Mouse (Mus musculus): ENCODE measurements around the gene Ugt1a2.

Gene Ugt1a2

GRCm38 (mm10) chr1:88233421-88234247, 33.2 kb downstream of the Ugt1a2 start:
- DNase-seq (ENCODE audit: low spot score in 2 of 2), result no peak

DNA sequence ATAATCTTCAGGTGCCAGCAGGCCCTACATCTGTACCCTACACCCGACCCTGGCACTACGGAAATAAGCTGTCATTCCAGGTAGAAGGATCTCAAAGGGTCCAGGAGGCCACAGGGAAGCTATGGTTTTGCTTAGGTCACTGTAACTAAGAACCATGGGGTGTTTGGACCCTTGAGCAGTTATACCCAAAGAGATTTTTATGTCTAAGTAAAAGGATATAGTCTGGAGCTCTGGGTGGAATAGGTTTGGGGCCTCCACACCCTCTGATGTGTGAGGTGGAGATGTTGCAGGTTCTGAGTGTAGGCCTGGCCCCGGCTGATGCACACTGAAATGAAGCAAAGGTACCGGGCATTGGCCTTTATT, 33.8 kb downstream of the Ugt1a2 start:
- DNase-seq (ENCODE audit: low spot score in 2 of 2), result no peak

GRCm38 (mm10) chr1:88234646-88235045, 34.2 kb downstream of the Ugt1a2 start:
- no peak for DNase-seq (ENCODE audit: low spot score in 2 of 2)

- no peak for DNase-seq (ENCODE audit: low spot score in 2 of 2)
Measured at GRCm38 (mm10) chr1:88235046-88235893, 34.9 kb downstream of the Ugt1a2 start.

- no peak for DNase-seq (ENCODE audit: low spot score in 2 of 2)
Measured at GRCm38 (mm10) chr1:88235894-88236415, 35.6 kb downstream of the Ugt1a2 start.

DNA sequence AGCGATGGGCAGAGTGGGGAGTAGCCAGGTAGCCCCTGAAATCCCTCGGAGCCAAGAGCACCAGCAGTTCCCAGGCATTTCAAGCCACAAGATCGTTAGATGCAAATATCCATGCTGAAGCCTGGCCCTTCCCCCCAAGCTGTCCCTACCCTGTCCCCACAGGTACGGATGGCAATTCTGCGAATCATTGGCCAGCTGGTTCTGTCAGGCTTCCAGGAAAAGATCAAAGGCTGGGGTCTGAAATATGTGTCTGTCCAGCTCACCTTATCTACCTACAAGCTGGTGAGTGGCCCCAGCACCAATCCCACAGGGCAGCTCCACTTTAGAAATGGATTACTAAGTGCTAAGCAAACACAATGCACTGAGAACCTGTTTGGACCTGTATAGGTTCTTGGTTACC, 36.9 kb downstream of the Ugt1a2 start:
- no peak for DNase-seq (ENCODE audit: low spot score in 2 of 2)

- DNase-seq (ENCODE audit: low spot score in 2 of 2), result no peak
Measured at GRCm38 (mm10) chr1:88238771-88239170, 38.4 kb downstream of the Ugt1a2 start.

DNA sequence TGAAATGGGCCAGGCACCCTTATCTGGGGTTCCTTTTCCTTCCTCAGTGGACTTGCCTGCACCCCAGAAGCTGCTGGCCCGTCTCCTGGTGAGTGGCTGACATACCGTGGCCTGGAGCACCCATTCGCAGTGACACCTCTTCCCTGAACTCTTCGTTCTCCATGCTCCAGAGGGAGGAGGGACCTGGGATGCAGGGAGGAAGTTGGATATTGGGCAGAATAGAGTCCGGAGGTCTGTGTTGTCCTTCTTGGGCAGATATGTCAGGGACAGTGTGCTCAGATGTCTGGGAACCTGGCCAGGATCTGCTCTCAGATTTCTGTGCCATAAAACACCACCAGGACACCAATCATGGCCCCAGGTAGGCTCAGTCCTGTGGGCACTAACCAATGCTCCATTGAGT, 39.7 kb downstream of the Ugt1a2 start:
- no peak for DNase-seq (ENCODE audit: low spot score in 2 of 2)

DNA sequence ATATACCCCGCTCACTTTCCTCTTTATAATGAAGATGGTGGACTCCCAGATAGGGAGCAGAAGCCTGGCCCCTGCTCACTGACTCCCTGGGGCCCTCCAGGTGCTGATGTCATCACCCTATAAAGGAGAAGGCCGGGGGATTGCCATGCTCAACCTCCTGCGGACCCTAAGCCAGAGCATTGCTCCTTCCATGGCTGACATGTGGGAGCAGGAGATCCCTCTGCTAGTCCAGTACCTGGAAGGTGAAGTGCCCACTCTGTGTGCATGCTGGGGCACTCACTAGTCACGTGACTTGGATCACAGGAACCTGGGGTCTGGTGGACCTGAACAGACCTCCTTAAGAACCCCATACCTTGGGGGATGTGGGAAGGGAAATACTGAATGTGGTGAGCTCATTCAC, 40.2 kb downstream of the Ugt1a2 start:
- no peak for DNase-seq (ENCODE audit: low spot score in 2 of 2)

GRCm38 (mm10) chr1:88243861-88244260, 43.5 kb downstream of the Ugt1a2 start:
- no peak for DNase-seq (ENCODE audit: low spot score in 2 of 2)

- no peak for DNase-seq (ENCODE audit: low spot score in 2 of 2)
Measured at GRCm38 (mm10) chr1:88245881-88246280, 45.5 kb downstream of the Ugt1a2 start.

DNA sequence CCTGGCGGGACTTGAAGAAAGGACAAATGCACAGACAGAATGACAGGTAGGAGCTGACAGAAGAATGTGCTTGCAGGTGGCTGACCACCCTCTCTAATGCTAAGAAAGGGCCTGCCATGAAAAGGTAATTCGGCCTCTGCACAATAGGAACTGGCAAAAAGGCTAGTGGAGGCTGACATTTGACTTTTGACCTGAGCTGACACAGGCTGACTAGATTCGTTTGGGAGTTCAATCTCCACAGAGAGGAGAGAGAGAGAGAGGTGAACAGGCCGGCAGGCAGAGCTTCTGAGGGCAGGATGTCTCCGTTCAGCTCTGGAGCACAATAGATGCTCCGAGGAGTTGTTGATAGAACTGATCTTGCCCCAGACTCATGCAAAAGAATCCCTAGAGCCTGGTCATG, 46.0 kb downstream of the Ugt1a2 start:
- no peak for DNase-seq (ENCODE audit: low spot score in 2 of 2)

- no peak for DNase-seq (ENCODE audit: low spot score in 2 of 2)
Measured at GRCm38 (mm10) chr1:88247660-88248059, 47.3 kb downstream of the Ugt1a2 start.

GRCm38 (mm10) chr1:88248658-88249057, 48.3 kb downstream of the Ugt1a2 start:
- no peak for DNase-seq (ENCODE audit: low spot score in 2 of 2)

DNA sequence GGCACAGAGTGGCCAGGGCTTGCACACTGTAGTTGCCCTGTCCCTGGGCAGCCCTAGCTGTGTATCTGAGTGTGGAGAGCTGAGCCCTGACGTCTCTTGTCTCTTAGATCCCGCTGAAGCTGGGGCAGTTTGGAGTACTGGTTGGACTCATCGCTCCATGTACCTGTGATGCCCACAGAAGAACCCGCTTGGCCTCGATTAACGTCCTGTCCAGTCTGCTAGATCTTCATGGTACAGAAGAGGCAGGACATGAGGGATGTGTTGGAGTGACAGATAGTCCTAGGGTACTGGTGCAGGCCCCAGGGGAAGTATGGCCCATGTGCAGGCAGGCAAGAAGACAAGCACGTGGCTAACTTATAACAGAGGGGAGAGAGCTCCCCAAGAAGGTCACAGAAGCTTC, 49.2 kb downstream of the Ugt1a2 start:
- DNase-seq (ENCODE audit: low spot score in 2 of 2), result no peak

DNA sequence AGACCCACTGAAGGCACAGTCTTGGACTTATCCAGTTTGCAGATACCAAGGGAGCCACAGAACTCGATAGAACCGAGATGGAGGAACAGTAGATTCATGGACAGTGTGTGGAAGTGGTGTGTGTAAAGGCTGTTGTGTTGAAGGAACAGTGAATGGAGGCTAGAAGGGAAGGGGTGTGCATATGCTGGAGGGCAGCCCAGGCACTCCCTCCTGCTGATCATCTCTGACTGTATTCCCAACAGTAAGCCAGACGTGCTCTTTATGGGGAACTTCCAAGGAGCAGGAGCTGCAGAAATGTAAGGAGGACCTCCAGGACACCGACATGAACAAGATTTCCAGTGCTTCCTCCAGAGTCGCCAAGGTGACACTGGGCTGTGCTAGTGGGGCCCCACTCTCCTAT, 49.6 kb downstream of the Ugt1a2 start:
- DNase-seq (ENCODE audit: low spot score in 2 of 2), result no peak

DNA sequence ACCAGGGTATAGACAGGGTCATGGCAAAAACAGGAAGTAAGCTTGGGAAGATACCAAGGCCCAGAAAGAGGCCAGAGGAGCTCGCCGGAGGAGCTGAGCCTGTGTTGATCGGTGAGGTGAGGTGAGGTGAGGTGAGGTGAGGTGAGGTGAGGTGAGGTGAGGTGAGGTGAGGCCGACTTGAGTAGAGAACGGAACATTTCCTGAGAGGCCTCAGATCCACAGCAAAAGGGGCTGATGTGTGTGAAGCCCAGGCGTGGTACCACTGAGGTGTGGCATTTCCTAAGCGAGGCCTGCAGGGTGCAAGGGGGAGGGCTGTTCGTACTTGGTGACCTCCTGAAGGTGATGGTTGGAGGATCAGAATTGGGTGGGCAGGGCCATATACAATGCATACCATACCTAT, 52.7 kb downstream of the Ugt1a2 start:
- DNase-seq (ENCODE audit: low spot score in 2 of 2), result no peak

DNA sequence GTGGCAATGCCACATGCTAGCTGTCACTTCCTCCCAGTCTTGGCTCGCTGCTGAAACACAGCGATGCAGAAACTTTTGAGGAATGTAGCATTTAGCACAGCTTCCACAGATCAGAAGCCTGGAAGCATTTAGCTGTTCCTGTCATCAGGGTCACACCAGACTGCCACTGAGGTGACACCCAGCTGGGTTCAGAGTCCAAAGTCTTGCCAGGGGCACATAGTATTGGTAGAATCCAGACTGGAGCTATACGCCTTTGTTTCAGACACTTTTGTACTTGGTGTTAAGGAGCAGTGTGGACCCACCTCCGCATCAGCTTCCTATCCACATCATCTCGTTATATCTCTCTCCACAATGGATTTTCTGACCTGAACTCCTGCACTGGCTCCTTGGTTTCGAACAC, 53.1 kb downstream of the Ugt1a2 start:
- no peak for DNase-seq (ENCODE audit: low spot score in 2 of 2)

GRCm38 (mm10) chr1:88254793-88255465, 54.5 kb downstream of the Ugt1a2 start:
- DNase-seq (ENCODE audit: low spot score in 2 of 2), result no peak

DNA sequence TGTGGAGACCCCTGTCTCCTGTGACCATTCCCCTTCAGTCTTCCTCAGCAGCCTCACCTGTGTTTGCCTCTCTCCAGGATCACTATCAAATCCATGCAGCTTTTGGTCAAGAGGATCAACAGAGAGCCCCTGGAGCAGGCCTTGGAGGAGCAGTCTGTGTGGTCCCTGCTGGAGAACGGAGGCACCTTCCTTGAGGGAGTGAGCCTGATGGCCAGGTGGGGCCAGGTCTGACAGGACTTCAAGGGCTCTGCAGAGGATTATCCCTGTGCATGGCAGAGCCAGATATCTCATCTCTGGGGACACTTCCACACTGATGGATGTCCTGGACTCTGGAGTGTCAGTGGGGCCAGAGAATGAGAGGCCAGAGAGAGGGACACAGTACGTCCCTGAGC, 55.1 kb downstream of the Ugt1a2 start:
- DNase-seq (ENCODE audit: low spot score in 2 of 2), result no peak

GRCm38 (mm10) chr1:88255989-88256754, 55.8 kb downstream of the Ugt1a2 start:
- no peak for DNase-seq (ENCODE audit: low spot score in 2 of 2)

Measured in frontal cortex, postnatal 36 days (tissue).